Mouse (Mus musculus): ENCODE measurements at regions not wholly inside any gene's neighbourhood (a gene's known extent, or its start where the extent isn't known, plus 50 kb on each side); places are given as distances from the start of the nearest gene placed in this dataset.
A peak's percentile ranks its signal among the peaks of the same experiment; 100 is the strongest.

DNA sequence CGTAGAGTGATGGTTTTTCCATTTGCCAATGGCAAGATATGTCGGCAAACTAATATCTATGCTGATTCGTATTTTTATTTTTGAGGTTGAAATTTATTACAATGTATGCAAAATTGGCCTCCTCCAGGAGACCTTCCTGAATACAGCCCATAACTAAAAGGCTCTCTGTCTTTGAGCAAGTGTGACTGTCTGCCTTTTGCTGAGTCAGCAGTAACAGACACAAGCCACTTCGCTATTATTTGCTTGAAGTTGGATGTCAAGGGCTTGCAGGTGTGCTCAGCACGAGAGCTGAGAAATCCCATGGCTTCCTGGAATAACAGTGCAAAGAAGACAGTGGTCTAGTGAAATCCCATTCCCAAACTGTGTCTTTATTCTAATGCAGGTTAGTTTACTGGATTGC lies 56.9 kb downstream of the Dmrt2 start:
- no peak for DNase-seq (ENCODE audit: extremely low spot score in 1 of 2, low spot score in 2 of 2)
- no peak for TF ChIP-seq CTCF (IDR thresholded peaks at IDR 0.05)
- Histone ChIP-seq H3K4me3 (no peak overlapping the region), H3K27ac (no peak overlapping the region)
- intact Hi-C loops (cut with DNase I): no loop called here

DNA sequence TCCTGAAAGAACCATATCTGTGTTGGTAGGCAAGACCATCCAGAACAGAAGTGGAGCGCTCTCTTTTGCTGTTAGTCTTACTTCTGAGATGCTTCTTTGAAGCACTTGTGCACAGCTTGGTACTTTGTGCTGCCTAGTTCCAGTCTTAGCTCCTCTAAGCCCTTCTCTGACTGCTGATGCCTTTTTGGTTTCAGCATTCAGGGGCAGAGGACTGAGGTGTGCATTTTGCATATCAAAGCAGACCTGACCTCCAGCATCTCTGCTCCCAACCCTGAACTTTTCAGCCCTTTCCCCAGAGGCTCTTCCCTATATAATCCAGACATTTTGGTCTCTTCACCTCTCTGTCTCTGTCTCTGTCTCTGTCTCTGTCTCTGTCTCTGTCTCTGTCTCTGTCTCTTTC lies 57.4 kb downstream of the Dmrt2 start:
- intact Hi-C loops (cut with DNase I): no loop called here
- TF ChIP-seq CTCF (IDR thresholded peaks at IDR 0.05): no peak
- H3K27ac ChIP-seq: no peak overlapping the region
- no peak for DNase-seq (ENCODE audit: extremely low spot score in 1 of 2, low spot score in 2 of 2)
- no peak overlapping the region for H3K4me3 ChIP-seq

DNA sequence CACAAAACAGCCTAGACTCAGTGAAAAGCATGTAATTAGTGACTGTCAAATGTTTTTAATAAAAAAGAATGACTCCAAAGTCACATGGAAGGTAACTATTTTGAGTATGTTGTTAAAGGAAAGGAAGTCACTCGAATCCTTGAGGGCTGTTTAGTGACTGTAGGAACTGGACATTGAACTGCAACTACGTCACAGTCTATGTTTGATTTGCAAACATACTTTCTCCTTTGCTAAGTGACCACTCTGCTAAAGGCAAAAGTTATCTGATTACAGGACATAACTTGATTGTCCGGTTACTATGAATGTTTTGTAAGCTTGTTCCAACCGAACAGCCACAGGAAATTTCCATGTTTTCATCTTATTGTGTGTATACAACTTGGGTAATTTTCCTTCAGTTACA lies 106.2 kb downstream of the Dmrt2 start:
- no peak for TF ChIP-seq CTCF (IDR thresholded peaks at IDR 0.05)
- Histone ChIP-seq H3K4me3 (no peak overlapping the region), H3K27ac (no peak overlapping the region)
- intact Hi-C loops (cut with DNase I): no loop called here
- DNase-seq (ENCODE audit: extremely low spot score in 1 of 2, low spot score in 2 of 2): no peak

DNA sequence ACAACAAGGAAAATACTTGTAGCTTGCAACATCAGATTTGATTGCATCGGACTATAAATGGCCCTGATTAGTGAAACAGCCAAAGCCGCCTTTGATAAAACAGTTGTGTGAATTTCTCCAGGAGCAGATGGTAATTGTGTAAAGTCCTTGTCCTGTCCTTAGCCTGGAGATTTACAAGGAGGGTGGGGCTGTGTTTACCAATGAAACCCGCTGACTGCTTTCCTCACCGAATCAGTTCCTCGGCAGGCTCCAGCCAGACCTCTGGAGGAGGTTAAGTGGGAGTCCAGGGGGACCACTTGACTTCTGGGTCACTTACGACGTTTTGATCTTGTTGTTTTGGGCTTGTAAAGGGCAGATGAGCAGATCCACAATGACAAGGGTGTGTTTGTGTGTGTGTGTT lies 107.1 kb downstream of the Dmrt2 start:
- no peak overlapping the region for H3K27ac ChIP-seq
- intact Hi-C loops (cut with DNase I): no loop called here
- no peak overlapping the region for H3K4me3 ChIP-seq
- no peak for DNase-seq (ENCODE audit: extremely low spot score in 1 of 2, low spot score in 2 of 2)
- no peak for TF ChIP-seq CTCF (IDR thresholded peaks at IDR 0.05)

DNA sequence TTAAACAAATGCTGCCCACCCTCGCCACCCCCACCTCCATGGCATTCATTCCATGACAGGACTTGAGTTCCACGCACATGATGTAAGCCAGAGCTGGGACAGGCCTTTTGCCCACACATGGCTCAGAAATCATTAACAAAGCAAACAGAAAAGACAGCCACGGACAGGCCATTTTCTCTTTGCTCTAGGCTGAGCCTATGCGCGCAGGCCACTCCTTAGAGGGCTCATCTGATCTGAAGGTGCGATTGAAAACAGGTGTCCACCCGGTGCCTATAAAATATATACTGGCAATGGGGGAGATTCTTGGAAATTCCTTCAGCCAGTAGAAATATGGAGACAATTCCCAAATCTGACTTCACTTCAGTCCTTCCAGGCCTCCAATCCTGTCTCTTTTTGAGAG lies 109.1 kb downstream of the Dmrt2 start:
- no peak for TF ChIP-seq CTCF (IDR thresholded peaks at IDR 0.05)
- intact Hi-C loops (cut with DNase I): no loop called here
- no peak overlapping the region for H3K4me3 ChIP-seq
- no peak overlapping the region for H3K27ac ChIP-seq
- DNase-seq (ENCODE audit: extremely low spot score in 1 of 2, low spot score in 2 of 2): no peak

DNA sequence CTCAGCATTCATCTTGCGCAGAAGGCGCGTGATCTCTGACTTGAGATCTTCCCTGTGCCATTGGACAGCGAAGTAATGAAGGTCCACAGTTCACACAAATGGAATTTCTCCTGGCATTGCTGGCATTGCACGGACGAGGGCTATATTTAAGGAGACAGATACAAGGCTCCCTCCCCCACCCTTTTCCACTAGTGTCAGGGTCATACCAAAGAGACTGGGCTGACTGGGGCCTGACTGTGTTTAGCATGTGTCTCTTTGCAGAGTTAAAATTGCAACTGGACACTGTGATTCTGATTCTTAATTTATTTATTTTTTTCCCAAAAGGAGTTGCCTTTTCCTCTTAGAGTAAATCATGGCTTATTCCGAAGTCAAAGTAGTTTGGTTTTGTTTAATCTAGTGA lies 130.5 kb downstream of the Dmrt2 start:
- intact Hi-C loops (cut with DNase I): no loop called here
- no peak for TF ChIP-seq CTCF (IDR thresholded peaks at IDR 0.05)
- no peak for DNase-seq (ENCODE audit: extremely low spot score in 1 of 2, low spot score in 2 of 2)
- Histone ChIP-seq H3K4me3 (no peak overlapping the region), H3K27ac (no peak overlapping the region)

DNA sequence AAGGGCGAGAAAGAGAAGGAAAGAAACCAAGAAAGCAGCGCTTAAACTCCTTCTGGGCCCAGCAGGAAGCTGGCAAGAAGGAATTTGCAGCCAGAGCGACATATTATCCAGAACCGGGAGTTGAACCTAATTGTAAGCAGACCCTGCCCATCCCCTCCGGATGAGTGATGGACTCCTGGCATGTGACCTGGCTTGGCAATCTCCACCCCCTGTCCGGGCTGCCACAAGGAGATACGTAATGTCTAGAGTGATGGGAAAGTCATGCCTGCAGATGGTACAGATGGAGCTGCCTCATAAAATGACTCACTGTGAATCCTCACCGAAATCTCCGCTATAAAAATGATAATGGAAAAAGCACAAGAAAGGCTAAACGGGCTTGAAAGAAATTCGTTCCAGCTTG lies 133.1 kb downstream of the Dmrt2 start:
- no peak overlapping the region for H3K27ac ChIP-seq
- H3K4me3 ChIP-seq: no peak overlapping the region
- intact Hi-C loops (cut with DNase I): loop anchor here (5.0 kb wide), 1 partner anchor 137 kb away; no protein-coding TSS in a partner anchor
- DNase-seq (ENCODE audit: extremely low spot score in 1 of 2, low spot score in 2 of 2): peak; percentile 15 to 42
- TF ChIP-seq CTCF (IDR thresholded peaks at IDR 0.05): no peak

DNA sequence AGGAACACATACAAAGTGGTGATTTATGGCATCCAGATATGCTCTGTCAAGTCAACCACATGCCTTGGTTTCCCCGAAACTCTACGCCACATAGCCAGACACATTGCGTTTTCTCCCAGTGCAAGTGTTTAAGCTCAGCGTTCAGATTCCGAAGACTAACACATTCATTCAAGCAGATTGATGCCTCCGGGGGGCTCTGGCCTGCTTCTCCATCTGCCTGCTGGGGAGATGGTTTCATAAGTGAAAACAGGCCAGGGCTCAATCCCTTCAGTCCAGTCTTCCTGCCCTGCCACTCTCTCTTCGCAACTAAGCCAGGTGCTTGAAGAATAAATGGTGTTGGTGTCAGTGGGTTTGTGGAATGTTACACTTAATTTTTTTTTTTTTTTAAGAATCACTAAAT lies 141.4 kb downstream of the Dmrt2 start:
- no peak overlapping the region for H3K4me3 ChIP-seq
- no peak overlapping the region for H3K27ac ChIP-seq
- no peak for TF ChIP-seq CTCF (IDR thresholded peaks at IDR 0.05)
- intact Hi-C loops (cut with DNase I): no loop called here
- DNase-seq (ENCODE audit: extremely low spot score in 1 of 2, low spot score in 2 of 2): no peak

DNA sequence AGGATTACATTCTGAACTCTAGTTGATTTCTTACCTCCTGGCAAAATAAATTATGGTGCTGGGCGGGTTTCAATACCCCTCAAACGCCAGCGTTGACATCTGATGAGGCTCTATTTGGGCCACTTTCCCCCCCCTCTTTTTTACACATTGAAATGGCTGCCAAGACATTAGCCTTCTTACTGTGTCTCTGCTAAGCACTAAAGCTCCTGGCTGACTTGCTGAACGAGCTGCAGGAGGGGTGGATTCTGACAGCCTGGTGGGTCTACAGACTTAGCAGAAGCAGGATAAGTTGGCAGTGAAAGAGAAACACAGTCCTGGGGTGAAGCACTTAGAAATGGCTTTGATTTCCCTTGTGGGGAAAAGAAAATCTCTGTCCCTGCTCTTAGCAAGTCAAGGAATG lies 172.9 kb downstream of the Dmrt2 start:
- Histone ChIP-seq H3K27ac (no peak overlapping the region), H3K4me3 (no peak overlapping the region)
- no peak for TF ChIP-seq CTCF (IDR thresholded peaks at IDR 0.05)
- no peak for DNase-seq (ENCODE audit: extremely low spot score in 1 of 2, low spot score in 2 of 2)
- intact Hi-C loops (cut with DNase I): no loop called here

DNA sequence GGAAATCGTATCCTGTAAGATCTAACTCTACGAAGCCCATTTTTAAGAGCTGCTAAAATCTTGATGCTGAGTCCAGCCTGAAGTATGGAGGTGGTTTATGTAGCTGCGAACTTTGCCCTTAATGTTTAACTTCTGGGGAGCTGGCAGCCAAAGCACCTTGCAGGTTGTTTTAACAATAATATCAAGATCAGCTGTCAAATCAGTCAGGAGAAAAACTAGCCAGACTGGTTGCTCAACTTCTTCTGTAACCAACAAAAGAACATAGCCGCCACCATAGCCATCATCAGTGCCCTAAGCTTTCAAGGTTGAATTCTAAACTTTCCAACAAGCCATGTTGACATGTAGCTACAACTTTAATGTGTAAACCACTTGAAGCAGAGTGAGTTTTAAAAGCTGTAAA lies 184.1 kb downstream of the Dmrt2 start:
- DNase-seq (ENCODE audit: extremely low spot score in 1 of 2, low spot score in 2 of 2): no peak
- TF ChIP-seq CTCF (IDR thresholded peaks at IDR 0.05): no peak
- H3K27ac ChIP-seq: no peak overlapping the region
- H3K4me3 ChIP-seq: no peak overlapping the region
- intact Hi-C loops (cut with DNase I): no loop called here

DNA sequence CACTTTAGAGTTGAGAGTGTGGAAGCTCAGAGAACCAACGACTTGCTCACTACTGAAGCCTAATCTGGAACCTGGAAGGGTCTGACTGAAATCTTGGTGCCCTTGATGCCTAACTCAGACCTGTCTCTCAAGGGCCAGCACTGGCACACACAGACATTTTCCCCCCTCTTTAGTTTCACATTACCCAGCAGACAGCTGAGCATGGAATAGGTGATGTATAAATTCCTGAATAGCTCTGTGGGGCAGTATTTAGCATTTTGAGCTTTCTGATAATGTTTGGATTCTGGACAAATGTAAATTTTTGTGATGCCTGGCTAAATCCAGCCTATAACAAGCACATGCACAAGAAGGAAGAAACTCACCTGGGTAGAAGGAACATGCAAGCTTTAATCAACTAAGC lies 191.1 kb downstream of the Dmrt2 start:
- no peak overlapping the region for H3K27ac ChIP-seq
- no peak for DNase-seq (ENCODE audit: extremely low spot score in 1 of 2, low spot score in 2 of 2)
- intact Hi-C loops (cut with DNase I): no loop called here

DNA sequence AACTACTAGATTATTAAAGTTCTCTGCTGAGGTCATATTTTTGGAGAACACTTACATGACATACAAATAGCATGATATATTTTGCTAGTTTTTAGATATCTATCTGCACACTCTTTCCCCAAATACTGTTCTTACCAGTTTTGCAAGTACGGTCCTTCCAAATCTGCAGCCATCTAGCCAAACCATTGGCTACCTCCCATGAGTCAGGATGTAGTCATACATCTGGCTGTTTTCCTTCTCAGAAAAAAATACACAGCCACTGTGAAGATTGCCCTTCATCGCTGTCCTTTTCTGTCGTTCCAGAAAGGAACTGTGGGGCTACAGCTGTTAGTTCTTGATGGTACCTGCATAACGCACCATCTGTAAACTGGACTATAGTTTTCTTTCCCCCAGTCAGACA lies 234.5 kb downstream of the Dmrt2 start:
- no peak overlapping the region for H3K27ac ChIP-seq
- no peak for TF ChIP-seq CTCF (IDR thresholded peaks at IDR 0.05)
- no peak overlapping the region for H3K4me3 ChIP-seq

More for the DNA sequence above, 191.1 kb downstream of the Dmrt2 start:
- no peak for TF ChIP-seq CTCF (IDR thresholded peaks at IDR 0.05)
- H3K4me3 ChIP-seq: no peak overlapping the region

DNA sequence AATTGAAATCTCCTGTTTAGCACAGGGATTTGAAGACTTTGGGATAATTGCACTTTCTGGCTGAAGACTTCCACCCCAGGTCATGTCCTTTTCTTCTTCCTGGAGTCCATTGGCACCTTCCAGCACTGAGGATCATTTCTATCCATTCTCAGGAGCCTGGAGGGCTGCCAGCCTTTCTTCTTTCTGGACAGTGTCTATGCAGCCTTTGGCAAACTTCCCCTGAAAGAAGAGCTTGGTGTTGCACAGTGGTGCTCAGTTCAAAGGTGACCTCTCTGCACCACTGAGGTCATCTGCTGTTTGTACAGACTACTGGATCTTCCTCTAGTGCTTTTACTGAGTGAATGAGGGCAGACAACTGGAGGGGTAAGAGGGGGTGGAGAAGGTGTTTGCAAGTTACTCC lies 249.8 kb downstream of the Dmrt2 start:
- intact Hi-C loops (cut with DNase I): no loop called here
- Histone ChIP-seq H3K27ac (no peak overlapping the region), H3K4me3 (no peak overlapping the region)
- no peak for DNase-seq (ENCODE audit: extremely low spot score in 1 of 2, low spot score in 2 of 2)
- TF ChIP-seq CTCF (IDR thresholded peaks at IDR 0.05): no peak

More for the DNA sequence above, 234.5 kb downstream of the Dmrt2 start:
- intact Hi-C loops (cut with DNase I): no loop called here
- no peak for DNase-seq (ENCODE audit: extremely low spot score in 1 of 2, low spot score in 2 of 2)

DNA sequence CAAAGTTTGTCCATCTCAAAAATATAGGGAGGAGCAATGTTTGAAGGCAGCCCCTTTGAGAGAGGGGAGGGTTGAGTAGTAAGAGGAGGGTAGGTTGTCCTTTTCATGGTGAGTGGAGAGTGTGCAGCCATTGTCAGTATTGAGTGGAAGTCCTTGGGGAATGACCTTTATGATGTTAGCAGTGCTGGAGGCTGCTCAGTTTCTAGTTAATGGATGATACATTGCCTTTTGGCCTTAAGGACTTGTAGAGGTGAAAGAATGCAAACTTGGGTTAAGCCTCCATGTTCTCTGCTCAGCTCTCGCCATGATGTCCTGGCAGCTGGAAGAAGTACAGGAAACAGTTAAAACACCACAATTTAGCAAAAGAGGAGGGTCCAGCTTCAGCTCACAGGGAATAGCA lies 250.6 kb downstream of the Dmrt2 start:
- intact Hi-C loops (cut with DNase I): no loop called here
- H3K4me3 ChIP-seq: no peak overlapping the region
- no peak overlapping the region for H3K27ac ChIP-seq
- no peak for TF ChIP-seq CTCF (IDR thresholded peaks at IDR 0.05)
- DNase-seq (ENCODE audit: extremely low spot score in 1 of 2, low spot score in 2 of 2): no peak

All from left cerebral cortex, adult 2 months (tissue).